ENCODE assay signal across 8 mouse cellular contexts in genomic region chr9:121704646-121705625, GRCm38 (mm10). TPM values are rescaled to one million over a fixed set of nuclear protein-coding genes. Genes with fewer than 3 reads are reported as not detected.
DNase-seq lines count a peak whose midpoint lies in the region; ATAC-seq lines count a peak whose summit lies in the region.

TSS of gene Sec22c (minus strand) at chr9:121705490.

- peak; percentile 81 for ATAC-seq in inflammation-experienced regulatory T-cells, adult 6 months
- peak; percentile 84 for ATAC-seq in megakaryocyte-erythroid progenitor cell, adult 5-6 weeks (replicated peaks; ENCODE audit: low FRiP score, low TSS enrichment, poor library complexity, severe bottlenecking)

- peak; percentile 94 for DNase-seq in adipocyte (ENCODE audit: low spot score)
- peak; percentile 96 for DNase-seq in embryo, embryonic 10 days (ENCODE audit: low spot score)
- peak; percentile 89 for DNase-seq in gastrocnemius, postnatal 14 days
- peak; percentile 84 to 92 for DNase-seq in left cerebral cortex, postnatal 10 days (ENCODE audit: extremely low spot score in 1 of 2, low spot score in 2 of 2)
- peak; percentile 90 for DNase-seq in right cerebral cortex, postnatal 25 days
- DNase-seq in urinary bladder, postnatal 4 days (ENCODE audit: low spot score in 2 of 2): peak; percentile 86 to 87

- intact Hi-C loops in gastrocnemius, postnatal 14 days (cut with DNase I; ENCODE audit: low total_unique reads): no loop called here
- intact Hi-C loops in left cerebral cortex, postnatal 10 days (cut with DNase I): no loop called here

RNA-seq across cellular contexts. Expression of gene Sec22c, which starts in this region (rescaled TPM):
- 1 to 10 TPM; 3.1 to 6.1 TPM for total RNA-seq in gastrocnemius, postnatal 14 days (2021)
- polyA plus RNA-seq in inflammation-experienced regulatory T-cells, adult 6 months (2017; shearing (Covaris generic)): 10 to 100 TPM in 2 of 3 experiments, 1 to 10 TPM in 1; 9.1 to 19.1 (median 17.1) TPM
- 10 to 100 TPM; 32.5 to 33.0 TPM for total RNA-seq in left cerebral cortex, postnatal 10 days (2021)
- total RNA-seq in megakaryocyte-erythroid progenitor cell, adult 5-6 weeks (2014; fragmentation: Nextera tagmentation): 9.4 and 10.9 TPM in 2 replicates
- total RNA-seq in megakaryocyte-erythroid progenitor cell, adult 5-6 weeks (2017): 1.9 and 3.1 TPM in 2 replicates

Comparison
In these comparisons a context has a peak if more than half of its experiments do, and no peak if none do; other contexts are left out.
1. Peak in every context shown above with its lines: DNase-seq and ATAC-seq.